18 mouse cellular contexts compared by ENCODE assay signal in genomic region chr2:117840406-117840805, GRCm38 (mm10).
DNase-seq lines count a peak whose midpoint lies in the region; ATAC-seq and TF ChIP-seq lines count a peak whose summit lies in the region.
"Had no signal": no experiment of that assay in that cellular context is flagged by ENCODE, and none has a peak within 500 bp of the region (broad histone marks: within the 10 kb centered on the region; RNA-seq: fewer than 3 reads in every experiment).

No protein-coding gene starts in this region.

- no peak for TF ChIP-seq CTCF in hindbrain, postnatal 0 days (IDR thresholded peaks at IDR 0.05; ENCODE audit: low read depth)

- WGBS in hindbrain, postnatal 0 days = 76% methylated on average over 1 of the region's 1 CpGs
- WGBS in hindbrain, embryonic 13.5 days = 89% methylated on average over 1 of the region's 1 CpGs

- intact Hi-C loops in heart, postnatal 36 days (cut with DNase I) = no loop called here

- H3K9ac ChIP-seq in hindbrain, postnatal 0 days (replicated peaks; ENCODE audit: low read length) = no peak overlapping the region
- no peak overlapping the region for H3K9ac ChIP-seq in hindbrain, embryonic 13.5 days
- H3K9ac ChIP-seq: forebrain, embryonic 13.5 days; limb, embryonic 15.5 days; liver, postnatal 0 days; neural tube, embryonic 12.5 days had no signal

- H3K4me3 ChIP-seq in hindbrain, postnatal 0 days (ENCODE audit: low read length) = no peak overlapping the region
- H3K4me3 ChIP-seq in hindbrain, embryonic 13.5 days = no peak overlapping the region
- H3K4me3 ChIP-seq: forebrain, embryonic 13.5 days; limb, embryonic 15.5 days; neural tube, embryonic 12.5 days had no signal

- H3K36me3 ChIP-seq in hindbrain, postnatal 0 days (ENCODE audit: insufficient read depth, low read length) = no peaks in the 10 kb centered on the region
- no peaks in the 10 kb centered on the region for H3K36me3 ChIP-seq in hindbrain, embryonic 13.5 days
- H3K36me3 ChIP-seq: G1E; limb, embryonic 15.5 days; neural tube, embryonic 12.5 days had no signal

- H3K27me3 ChIP-seq in hindbrain, postnatal 0 days (ENCODE audit: insufficient read depth, low read length) = no peaks in the 10 kb centered on the region
- H3K27me3 ChIP-seq in hindbrain, embryonic 13.5 days = no peaks in the 10 kb centered on the region
- H3K27me3 ChIP-seq: forebrain, embryonic 13.5 days; limb, embryonic 15.5 days; neural tube, embryonic 12.5 days had no signal

- no peak overlapping the region for H3K27ac ChIP-seq in hindbrain, postnatal 0 days
- H3K27ac ChIP-seq in hindbrain, embryonic 13.5 days = no peak overlapping the region
- H3K27ac ChIP-seq: forebrain, embryonic 13.5 days; limb, embryonic 15.5 days; neural tube, embryonic 12.5 days had no signal

- H3K4me1 ChIP-seq in hindbrain, postnatal 0 days (ENCODE audit: insufficient read depth, low read length) = no peaks in the 10 kb centered on the region
- no peaks in the 10 kb centered on the region for H3K4me1 ChIP-seq in hindbrain, embryonic 13.5 days (replicated peaks)
- H3K4me1 ChIP-seq: forebrain, embryonic 13.5 days; limb, embryonic 15.5 days; neural tube, embryonic 12.5 days had no signal

- DNase-seq in kidney, adult 9 months = peak; percentile 5
- no peak for DNase-seq in kidney, adult 18-20 months
- DNase-seq in adrenal gland, postnatal 25 days = peak; percentile 13
- peak; percentile 74 for DNase-seq in gastrocnemius, postnatal 25 days
- DNase-seq in heart, postnatal 36 days = peak; percentile 56 to 65
- no peak for DNase-seq in hindbrain, postnatal 0 days (ENCODE audit: low spot score)
- DNase-seq in cerebellum, adult 11 months = no peak
- DNase-seq: cerebellum, postnatal 25 days; liver, postnatal 0 days; right cerebral cortex, postnatal 14 days; thymus, postnatal 25 days had no signal

- ATAC-seq in hindbrain, postnatal 0 days = no peak
- no peak for ATAC-seq in hindbrain, embryonic 13.5 days (ENCODE audit: low FRiP score)
- ATAC-seq: CD4-positive, CD25-positive, alpha-beta regulatory T cell, adult 4 months; forebrain, embryonic 13.5 days; liver, postnatal 0 days had no signal

- no peak overlapping the region for H3K4me2 ChIP-seq in hindbrain, postnatal 0 days (ENCODE audit: low read depth, low read length)
- no peak overlapping the region for H3K4me2 ChIP-seq in hindbrain, embryonic 13.5 days
- H3K4me2 ChIP-seq: forebrain, embryonic 13.5 days; limb, embryonic 15.5 days; midbrain, embryonic 11.5 days; neural tube, embryonic 12.5 days had no signal

- H3K9me3 ChIP-seq in hindbrain, postnatal 0 days (ENCODE audit: low read length) = no peaks in the 10 kb centered on the region
- no peaks in the 10 kb centered on the region for H3K9me3 ChIP-seq in hindbrain, embryonic 13.5 days
- H3K9me3 ChIP-seq: forebrain, embryonic 13.5 days; limb, embryonic 15.5 days; neural tube, embryonic 12.5 days had no signal

Comparison
In these comparisons a context has a peak if more than half of its experiments do, and no peak if none do; other contexts are left out.
1. DNase-seq: peak in kidney, adult 9 months (single experiment), adrenal gland, postnatal 25 days (single experiment), gastrocnemius, postnatal 25 days (single experiment) and heart, postnatal 36 days (2 of 2); none in kidney, adult 18-20 months (single experiment), hindbrain, postnatal 0 days (single experiment) and cerebellum, adult 11 months (single experiment).